Mouse (Mus musculus): ENCODE measurements at regions not wholly inside any gene's neighbourhood (a gene's known extent, or its start where the extent isn't known, plus 50 kb on each side); places are given as distances from the start of the nearest gene placed in this dataset.

DNA sequence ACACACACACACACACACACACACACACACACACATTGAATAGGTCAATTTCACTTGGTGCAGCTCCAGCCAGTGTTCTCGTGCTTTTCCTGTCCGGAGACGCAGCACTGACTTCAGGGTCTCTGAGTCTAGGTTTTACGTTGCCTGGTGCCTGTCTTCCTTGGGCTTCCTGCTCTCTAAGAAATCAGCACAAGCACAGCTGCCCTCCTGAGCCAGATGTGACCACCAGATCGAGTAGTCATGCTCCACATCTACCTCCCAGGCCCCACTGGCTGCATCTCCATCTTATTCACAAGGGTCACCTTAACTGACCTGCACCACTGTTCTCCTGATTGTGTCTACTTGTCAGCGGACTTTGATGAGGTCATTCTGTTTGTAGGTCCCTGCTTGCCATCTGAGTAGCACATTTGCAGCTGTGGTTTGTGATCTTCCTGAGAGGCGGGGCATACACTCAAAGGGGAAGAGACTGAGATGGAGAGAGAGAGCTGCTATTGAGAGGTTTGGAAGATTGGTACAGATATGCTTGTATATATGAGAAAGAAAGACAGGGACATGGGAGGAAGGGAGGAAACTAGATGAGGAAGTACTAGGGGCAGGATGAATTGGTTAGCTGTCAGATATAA lies 118.8 kb upstream of the H2al1a start:
- DNase-seq = no peak

DNA sequence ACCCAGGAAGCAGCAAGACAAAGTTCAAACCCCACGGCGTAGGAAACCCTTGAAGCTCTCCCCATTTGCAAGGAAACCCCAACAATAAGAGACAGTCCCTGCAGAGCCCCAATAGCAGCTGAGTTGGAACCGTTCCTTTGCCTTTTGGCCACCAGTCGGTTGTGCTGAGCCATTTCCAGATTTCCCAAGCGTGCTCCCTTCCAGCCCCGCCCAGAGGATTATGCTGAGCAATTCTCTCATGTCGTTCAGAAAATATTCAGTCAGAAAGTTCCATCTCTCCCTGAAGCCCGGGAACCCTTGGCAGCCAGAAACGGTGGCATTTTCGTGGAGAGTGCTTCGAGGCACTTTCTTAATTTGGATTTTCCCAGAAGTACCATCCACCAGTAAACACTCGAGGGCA lies 117.2 kb upstream of the H2al1a start:
- peak; percentile 16 to 43 for DNase-seq

- no peak for DNase-seq
Observed at GRCm38 (mm10) chrX:11190851-11191250, 108.2 kb upstream of the H2al1a start.

DNA sequence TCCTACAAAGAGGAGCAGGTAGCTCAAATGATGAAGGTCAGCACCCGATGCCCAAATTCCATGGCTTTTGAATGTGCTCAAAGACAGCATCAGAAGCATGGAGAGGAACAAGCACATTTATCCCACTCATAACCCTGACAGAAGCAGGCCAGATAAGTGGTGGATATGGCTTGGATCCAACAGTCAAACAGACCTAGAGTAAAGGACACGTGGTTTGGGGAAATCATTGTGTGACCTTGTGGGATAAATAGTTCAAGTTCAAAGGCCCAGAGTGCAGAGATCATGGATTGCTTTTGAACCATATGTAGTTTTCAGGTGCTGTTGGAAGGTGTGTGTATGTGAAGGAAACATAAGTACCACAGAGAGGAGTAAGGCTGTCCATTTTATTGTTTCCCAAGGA lies 94.9 kb upstream of the H2al1a start:
- no peak for DNase-seq

DNA sequence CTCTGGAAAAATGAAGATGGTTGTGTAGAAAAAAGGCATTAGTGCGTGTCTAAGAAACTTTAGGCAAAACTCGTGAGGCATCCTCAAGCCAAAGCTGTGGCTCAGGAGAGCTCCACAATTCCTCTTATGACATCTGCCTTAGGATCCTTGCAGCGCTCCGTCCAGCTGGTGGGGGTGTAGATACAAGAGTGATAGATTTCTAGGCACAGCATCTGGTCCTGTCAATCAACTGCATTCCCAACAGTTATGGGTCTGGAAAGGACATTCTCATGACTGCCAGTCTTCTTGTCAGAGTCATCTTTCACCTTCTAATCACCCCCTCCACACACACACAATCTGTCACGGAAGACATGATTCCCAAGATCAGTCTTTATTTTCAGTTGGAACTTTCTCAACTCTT lies 89.2 kb upstream of the H2al1a start:
- no peak for DNase-seq

GRCm38 (mm10) chrX:11212811-11213210 lies 86.2 kb upstream of the H2al1a start:
- no peak for DNase-seq

- peak; percentile 7 to 21 for DNase-seq
Observed at GRCm38 (mm10) chrX:11213492-11213891, 85.6 kb upstream of the H2al1a start.

DNA sequence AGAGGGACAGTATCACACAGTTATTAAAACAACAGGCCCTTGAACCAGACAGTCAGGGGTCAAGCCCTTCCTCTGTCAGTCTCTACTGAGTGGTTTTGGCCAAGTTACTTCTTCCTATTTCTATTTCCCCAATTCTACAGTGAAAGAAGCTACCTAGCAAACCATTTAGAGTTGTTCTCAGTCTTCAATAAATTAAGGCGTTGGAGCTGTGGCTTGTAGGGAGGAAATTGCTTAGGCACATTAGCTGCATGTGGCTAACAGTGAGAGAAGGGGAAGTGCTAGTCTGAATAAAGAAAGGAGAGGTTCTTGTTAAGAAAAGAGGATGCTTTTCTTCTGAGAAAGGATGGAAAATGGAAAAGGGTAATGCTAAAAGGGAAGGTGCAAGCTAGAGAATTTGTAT lies 60.0 kb upstream of the H2al1a start:
- DNase-seq = no peak

GRCm38 (mm10) chrX:11245576-11245975 lies 53.5 kb upstream of the H2al1a start:
- no peak for DNase-seq

All from lung, adult 18-20 months (tissue).